Mouse (Mus musculus): ENCODE results near the gene Neurl1b. TPM values are rescaled to one million over a fixed set of nuclear protein-coding genes. Genes with fewer than 3 reads are reported as not detected.
A peak's percentile ranks its signal among the peaks of the same experiment; 100 is the strongest.

Gene Neurl1b
- 10 to 100 TPM; 76.7 to 80.8 TPM for total RNA-seq (2021)

- DNase-seq = no peak
Measured at GRCm38 (mm10) chr17:26414523-26415354, at the start of gene Neurl1b. Gene Neurl1b, plus strand, starts transcription at chr17:26414829.

DNA sequence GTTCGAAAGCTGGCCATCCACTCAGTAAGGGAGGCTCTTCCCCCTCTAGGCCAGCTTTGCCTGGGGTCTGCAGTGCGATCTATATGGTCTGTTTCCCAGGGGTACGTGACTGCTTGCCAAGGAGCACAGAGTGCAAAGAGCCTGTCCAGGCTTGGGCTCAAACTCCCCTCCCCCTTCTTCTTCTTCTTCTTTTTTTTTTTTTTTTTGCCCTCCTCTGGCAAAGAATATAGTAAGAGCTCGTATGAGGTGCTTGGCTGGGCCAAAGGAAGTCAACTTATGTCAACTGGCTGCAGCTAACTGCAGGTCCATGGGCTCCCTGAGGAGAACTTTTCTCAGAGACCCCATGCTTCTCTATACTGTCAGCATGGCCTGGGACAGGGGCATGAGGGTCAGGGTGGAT is 47.8 kb upstream of the Neurl1b start:
- DNase-seq = no peak

DNA sequence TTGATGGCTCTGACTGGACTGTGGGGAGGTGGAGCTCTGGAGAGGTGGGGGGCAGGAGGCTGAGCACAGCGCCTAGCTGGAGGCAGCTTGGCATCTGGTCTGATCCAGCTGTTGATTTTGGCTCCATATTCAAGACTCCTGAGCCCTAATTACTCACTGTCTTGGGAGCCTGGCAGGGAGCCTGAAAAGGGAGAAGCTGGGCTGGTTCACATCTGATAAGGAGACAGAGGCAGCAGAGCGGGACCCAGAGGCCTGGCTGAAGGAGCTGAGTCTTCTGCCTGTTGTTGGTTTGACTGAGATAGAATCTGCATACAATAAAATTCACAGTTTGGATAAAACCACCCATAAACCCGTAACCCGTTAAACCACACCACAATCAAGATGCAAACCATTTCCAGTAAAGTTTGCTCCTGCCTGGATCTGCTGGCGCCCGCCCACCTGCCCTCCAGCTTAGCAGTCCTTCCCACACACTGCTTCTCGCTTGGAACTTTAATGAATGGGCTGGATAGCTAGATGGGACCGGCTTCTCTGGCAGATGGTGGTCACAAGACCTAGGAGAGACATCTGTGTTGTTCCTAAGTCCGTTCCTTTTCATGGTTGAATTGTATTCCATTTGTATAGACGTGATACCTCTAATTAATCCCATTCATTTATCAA is 46.2 kb upstream of the Neurl1b start:
- DNase-seq = no peak

DNA sequence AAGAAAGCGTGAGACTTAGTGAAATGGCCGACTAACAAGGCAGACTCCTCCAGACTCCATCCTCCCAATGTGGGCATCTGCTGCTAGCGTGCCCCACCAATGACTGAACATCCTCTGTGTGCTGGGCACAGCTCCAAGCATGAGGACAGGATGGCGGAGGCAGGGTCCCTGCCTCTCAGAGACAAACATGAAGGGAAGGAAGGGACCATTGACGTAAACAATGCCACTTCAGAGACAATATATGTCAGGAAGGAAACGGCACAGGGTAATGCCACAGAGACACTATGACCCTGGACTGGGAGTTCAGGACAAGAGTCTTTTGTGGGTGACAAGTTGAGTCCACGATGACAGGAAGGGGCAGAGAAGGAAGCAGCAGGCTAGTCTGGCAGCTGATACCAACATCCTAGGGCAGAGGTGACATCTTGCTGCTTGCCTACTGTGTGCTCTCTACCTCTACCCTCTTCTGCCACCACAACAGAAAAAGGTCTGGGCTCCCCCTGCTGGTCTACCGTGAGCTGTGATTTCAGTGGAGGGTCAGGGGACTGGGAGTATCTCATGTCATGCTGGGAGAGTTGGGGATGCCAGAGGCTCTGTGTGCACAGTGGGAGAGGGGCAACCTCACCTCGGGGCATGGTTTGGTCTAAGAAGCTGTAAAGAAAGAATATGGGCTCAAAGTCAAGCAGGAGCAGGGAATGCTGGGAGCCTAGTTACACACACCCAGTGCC is 43.9 kb upstream of the Neurl1b start:
- DNase-seq = peak in 1 of 2 experiments; percentile 43

- DNase-seq = no peak
Measured at GRCm38 (mm10) chr17:26371246-26371535, 43.4 kb upstream of the Neurl1b start.

DNA sequence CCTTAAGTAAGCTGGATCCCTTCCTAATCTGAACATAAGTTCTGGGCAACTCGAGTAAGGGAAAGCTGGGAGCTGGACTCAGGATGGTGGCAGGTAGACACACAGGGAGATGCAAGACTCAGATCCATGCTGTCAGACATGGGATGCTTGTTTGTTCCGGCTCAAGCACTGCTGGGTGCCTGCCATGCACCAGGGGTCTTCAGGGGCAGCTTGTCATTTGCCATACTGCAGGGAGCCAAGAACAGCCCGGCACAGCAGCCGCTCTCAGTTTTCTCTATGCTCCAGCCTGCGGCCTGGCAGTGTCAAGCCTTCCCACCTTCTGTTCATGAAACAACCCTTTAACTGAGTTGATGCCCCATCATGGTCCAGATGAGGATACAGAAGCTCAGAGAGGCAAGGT is 41.4 kb upstream of the Neurl1b start:
- DNase-seq = no peak

DNA sequence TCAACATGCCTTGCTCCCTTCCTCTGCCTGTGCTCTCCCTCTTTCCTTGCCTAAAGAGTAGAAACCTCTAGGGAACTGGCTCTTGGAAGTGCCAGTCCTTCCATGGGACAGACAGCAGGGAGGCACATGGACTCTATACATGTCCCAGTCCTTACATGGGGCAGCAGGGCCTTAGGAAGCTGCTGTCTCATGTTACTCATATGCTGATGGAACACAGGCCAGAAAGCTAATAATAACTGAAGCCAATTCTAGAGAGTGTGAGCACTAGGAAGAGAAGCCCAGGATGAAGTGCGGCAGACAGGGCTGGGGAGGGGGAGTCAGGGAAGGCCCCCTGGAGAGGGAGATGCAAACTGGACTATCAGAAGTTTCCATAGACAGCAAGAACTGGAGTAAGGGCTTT is 38.2 kb upstream of the Neurl1b start:
- DNase-seq = no peak

DNA sequence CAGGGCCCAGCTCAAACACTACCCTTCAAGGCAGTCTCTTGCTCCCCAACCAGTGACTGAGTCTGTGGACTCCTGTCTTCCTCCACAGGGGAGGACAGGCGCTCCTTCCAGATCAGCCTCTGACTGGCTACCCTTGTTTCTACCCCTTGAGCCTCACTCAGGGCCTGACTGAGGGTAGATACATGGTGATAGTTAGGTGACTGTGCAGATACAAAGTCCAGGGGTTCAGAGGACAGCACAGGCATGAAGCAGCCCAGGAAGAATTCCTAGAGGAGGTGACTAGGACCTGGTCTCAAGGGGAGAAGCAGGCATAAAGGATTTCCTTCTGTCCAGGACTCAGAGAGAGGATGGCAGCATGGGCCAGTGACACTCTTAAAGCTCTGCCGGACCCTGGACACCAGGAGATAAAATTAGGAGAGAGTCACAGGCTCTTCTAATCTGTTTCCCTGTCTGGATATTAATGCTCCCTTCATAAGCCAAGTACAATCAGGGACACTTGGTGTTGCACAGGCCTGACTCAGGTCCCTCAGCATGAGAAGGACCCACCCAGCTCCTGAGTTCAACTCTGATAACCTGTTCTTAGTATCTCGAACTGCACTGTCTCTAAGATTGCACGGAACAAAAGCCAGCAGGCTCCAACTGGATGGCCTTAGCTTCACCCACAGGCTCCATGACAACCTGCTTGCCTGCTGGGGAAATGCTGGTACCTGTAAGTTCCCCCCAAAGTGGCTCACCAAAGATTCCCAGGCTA is 37.5 kb upstream of the Neurl1b start:
- no peak for DNase-seq

DNA sequence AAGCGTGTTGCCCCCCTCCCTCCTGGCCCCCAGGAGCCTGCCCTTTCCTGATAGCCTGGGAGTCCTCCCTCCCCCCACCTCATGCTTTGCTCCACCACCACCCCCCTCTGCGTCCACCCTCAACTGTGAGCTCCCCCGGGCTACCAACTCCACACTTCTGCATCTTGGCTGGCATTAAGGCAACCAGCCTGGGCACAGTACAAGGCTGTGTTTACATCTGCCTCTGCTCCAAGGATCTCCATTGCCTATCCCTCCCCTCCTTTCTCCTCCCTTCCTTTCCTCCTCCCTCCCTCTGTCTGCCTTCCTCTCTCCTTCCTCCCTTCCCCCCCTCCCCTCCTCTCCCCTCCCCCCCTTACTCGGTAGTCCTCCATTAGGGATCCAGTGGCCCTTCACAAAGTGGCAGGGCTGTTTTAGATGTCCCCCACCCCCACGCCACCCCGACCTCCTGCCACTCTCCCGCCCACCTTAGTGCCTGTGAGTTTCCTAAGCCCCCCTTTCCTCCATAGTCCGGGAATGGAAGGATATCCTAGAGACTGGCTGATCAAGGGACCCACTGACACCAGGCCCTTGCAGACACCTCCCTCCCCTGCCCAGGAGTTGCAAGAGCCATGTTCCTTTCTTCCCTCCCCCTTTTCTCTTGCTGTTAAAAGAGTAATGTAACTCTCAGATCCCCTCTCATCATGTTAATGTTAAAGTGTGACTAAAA is 34.2 kb upstream of the Neurl1b start:
- DNase-seq = peak in 1 of 2 experiments; percentile 26

DNA sequence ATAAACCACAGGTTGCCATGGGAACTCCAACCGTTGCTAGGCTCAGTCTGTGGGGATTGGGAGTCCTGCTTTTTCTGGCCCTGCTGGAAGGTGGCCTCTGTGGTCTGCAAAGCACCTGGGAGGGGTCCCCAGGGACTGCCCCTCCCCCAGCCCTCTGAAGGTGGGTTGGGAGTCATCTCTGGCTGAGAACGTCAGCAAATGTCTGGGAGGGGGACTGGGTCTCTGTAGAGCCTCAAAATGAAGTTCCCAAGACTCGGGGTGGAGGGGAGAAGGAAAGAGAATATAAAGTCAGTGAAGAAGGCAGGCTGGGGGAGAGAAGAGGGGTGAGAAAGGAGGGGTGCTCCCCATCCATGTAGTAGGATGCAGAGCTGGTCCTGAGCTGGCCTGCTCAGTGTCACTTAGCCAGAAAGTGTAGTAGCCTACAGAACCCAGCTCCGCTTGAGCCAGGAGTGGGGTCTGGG is 33.6 kb upstream of the Neurl1b start:
- DNase-seq = peak; percentile 56 to 59

GRCm38 (mm10) chr17:26381613-26382012 is 33.0 kb upstream of the Neurl1b start:
- DNase-seq = no peak

DNA sequence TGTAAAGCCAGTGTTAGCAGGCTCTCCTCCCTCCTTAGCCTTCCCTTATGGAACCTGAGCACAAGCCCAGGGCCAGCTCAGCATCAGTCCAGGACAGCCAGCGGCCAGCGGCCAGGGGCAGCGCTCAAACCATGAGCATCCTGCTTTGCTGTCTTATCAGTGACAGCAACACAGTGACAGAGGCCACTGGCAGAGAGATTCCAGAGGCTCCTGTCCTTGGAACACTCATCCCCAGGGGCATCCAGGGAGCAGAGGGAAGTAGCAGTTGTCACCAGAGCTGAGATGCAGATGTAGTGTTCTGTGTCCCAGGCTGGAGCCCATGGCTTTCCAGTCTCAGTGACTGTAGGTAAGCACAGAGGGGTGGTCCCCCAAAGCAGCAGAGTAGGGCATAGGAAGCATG is 32.5 kb upstream of the Neurl1b start:
- DNase-seq = no peak

DNA sequence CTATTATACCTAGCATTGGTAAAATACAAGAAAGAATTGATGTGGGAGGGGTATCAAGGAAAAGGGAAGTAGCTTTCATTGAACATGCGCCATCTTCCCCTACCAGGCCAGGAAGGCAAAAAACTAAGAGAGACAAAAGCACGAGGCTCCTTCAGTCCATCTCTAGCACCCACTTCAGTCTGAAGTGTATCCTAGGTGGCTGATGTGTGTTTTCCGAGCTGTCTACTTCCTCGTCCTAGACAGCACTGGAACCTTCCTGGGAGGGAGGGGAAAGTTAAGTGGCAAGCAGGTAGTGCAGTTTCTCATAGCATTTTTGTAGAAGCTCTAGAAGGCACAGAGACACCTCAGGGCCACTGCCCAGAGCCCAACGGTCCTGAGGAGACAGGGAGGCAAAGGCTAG is 31.9 kb upstream of the Neurl1b start:
- no peak for DNase-seq

DNA sequence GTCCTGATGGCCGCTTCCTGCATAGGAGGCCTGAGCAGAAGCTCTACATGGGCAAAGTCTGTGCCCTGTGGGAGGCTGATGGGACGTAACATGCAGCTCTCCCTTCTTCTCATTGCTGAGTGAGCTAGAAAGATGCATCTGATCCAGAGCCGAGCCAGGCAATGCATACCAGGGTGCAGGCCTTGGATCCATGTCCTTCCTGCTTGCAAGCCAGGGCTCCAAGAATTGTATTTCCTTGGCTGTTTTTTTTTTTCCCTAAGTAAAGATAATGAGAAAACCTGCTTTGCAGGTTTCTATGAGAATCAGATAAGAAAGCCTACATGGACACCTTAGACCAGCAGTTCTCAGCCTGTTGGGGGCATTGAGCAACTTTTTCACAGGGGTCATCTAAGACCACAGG is 30.5 kb upstream of the Neurl1b start:
- DNase-seq = no peak

GRCm38 (mm10) chr17:26385252-26386130 is 29.1 kb upstream of the Neurl1b start:
- no peak for DNase-seq

DNA sequence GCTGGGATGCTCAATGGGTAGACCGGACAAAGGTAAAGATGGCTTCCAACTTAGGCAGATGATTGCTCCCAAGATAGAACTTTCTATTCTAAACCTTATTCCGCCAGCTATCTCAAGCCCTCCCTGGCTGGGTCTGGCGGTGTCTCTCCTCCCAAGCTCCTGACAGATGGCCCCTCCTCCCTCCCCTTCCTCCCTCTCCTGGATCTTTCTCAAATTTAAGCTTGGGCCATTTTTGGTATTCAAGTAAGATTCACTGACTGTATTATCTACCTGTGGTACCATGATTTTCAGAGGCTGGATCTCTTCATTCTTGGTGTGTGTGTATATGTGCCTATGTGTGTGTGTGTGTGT is 28.5 kb upstream of the Neurl1b start:
- no peak for DNase-seq

DNA sequence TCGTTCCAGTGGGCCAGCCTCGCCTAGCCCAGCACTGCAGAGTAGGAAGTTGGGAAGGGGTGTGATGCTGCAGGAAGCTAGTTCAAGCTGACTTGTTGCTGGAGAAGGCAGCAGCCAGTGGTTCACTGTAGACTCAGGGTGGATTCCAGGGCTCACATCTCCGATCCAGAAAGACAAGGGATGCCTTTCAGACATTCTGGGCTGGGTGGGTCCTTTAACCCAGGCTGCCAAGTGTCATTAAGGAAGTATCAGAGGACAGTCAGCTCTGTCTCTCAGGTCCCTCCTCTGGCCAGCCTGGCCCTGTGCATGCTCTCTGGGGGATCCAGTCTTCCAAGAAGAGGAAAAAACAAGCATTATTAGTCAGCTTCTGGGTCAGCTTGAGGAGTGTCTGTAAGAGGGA is 26.5 kb upstream of the Neurl1b start:
- no peak for DNase-seq

GRCm38 (mm10) chr17:26389241-26389640 is 25.4 kb upstream of the Neurl1b start:
- DNase-seq = no peak

GRCm38 (mm10) chr17:26390666-26391065 is 24.0 kb upstream of the Neurl1b start:
- DNase-seq = no peak

- DNase-seq = no peak
Measured at GRCm38 (mm10) chr17:26392355-26392754, 22.3 kb upstream of the Neurl1b start.

DNA sequence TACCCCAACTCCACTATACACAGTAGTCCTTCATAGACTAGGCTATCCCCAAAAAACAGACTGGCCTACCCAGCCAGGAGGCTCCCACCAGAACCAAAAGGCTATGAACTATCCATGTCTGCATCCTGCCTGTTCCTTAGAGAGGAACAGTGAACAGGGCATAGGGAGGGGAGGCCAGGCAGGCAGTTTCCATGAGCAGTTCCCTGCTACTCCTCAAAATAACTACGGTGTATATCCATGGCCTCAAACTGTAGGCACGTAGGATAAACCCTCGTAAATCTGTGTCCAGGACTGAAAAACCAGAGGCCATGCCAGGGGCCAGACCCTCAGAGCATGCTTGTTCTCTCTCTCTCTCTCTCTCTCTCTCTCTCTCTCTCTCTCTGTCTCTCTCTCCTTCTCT is 17.9 kb upstream of the Neurl1b start:
- DNase-seq = no peak

All from layer of hippocampus, postnatal 36 days (tissue).